Mouse (Mus musculus): ENCODE data around the gene Dus1l. TPM values are rescaled to one million over a fixed set of nuclear protein-coding genes. Genes with fewer than 3 reads are reported as not detected.
A peak's percentile ranks its signal among the peaks of the same experiment; 100 is the strongest.

Dus1l gene
- polyA plus RNA-seq, 1 experiment from 2014 or later, result 61.4 TPM

- 46% methylated on average over 4 of the region's 4 CpGs for WGBS
- no peak for ATAC-seq (ENCODE audit: insufficient number of reproducible peaks, low FRiP score, low TSS enrichment, low read depth)
- Histone ChIP-seq H3K4me1 (peaks cover 34% of the 10 kb centered on the region), H3K9me3 (replicated peaks) (no peaks in the 10 kb centered on the region), H3K27ac (replicated peaks) (peak overlapping the region; percentile 97), H3K27me3 (no peaks in the 10 kb centered on the region), H3K4me3 (replicated peaks) (peak overlapping the region; percentile 94), H3K4me2 (replicated peaks) (peak overlapping the region; percentile 82), H3K9ac (0 out of 2 replicates have a peak overlapping the region, but pooled peaks have one; percentile 68), H3K36me3 (peaks cover 16% of the 10 kb centered on the region)
Observed at GRCm38 (mm10) chr11:120825289-120825863, 29.2 kb upstream of the Dus1l start.

DNA sequence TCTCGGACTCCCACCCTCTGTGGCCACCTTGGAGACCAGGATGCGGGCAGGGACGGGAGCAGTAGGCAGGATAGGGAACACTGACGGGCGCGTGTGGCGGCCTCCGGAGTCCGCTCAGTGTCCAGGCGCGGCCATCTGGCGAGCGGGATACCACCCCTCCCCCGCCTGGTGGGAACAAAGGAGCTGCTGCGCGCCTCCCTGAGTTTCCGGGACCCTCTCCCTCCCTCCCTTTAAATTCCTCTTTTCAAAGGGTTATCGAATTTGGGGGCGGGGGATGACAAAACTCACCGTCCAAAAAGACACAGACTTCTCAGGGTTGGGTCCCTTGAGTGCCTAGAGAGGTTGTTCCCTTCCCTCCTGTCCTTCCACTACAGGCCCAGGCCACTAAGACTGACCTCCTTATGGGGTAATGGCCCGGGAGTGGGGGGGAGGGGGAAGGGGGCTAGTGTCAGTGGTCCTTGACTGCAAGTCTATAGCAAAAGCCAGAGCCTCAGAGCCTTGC lies 28.6 kb upstream of the Dus1l start:
- H3K4me1 ChIP-seq, result peaks cover 34% of the 10 kb centered on the region
- no peaks in the 10 kb centered on the region for H3K27me3 ChIP-seq
- H3K4me3 ChIP-seq (replicated peaks), result peak overlapping the region; percentile 94
- peak overlapping the region; percentile 68 for H3K9ac ChIP-seq
- H3K4me2 ChIP-seq (replicated peaks), result peak overlapping the region; percentile 82
- no peaks in the 10 kb centered on the region for H3K9me3 ChIP-seq (replicated peaks)
- H3K27ac ChIP-seq (replicated peaks), result peak overlapping the region; percentile 97
- no peak for ATAC-seq (ENCODE audit: insufficient number of reproducible peaks, low FRiP score, low TSS enrichment, low read depth)
- under 1% methylated on average over 20 of the region's 21 CpGs for WGBS
- H3K36me3 ChIP-seq, result peaks cover 22% of the 10 kb centered on the region

DNA sequence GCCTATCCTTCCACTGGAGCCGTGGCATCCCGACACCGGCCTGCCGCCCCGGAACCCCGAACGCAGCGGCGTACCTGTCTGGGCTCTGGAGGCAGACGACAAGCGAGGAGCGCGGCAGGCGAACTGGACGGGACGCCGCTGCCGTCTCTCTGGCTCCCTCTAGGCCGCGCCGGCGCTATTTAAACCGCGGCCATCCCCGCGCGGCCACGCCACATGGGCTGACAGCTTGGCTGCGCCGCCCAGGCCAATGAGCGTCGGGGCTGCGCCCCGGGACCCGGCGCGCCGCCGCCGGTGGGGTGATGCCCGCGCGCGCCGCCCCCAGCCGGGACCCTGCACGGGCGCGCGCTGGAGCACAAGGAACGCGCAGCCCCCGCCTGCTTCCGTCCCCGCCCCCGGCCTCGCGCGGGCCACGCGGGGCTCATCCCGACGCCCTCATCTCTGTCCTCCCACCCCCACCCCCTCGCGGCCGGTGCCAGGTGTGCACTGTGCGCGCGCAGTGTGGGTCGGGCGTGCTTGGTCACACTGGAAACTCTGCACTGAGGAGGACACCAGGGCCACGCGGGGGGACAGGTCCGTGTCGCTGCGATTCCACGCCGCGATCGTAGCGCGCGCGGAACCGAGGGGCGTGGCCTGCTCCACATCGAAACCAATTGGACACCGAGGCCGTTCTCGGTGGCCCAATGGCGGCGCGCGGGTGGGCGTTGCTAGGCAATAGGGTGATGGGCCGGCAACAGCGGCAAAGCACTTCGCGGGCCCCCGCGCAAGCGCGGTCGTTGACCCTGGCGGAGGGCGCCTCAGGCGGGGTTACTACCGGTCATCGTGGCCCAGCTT lies 28.0 kb upstream of the Dus1l start, which contains the start of gene Fasn:
Gene Fasn, minus strand, starts transcription at position 592 of the 831 bp plus-strand sequence.
- under 1% methylated on average over 101 of the region's 109 CpGs for WGBS
- peak; percentile 93 for ATAC-seq (ENCODE audit: insufficient number of reproducible peaks, low FRiP score, low TSS enrichment, low read depth)
- H3K27me3 ChIP-seq, result no peaks in the 10 kb centered on the region

DNA sequence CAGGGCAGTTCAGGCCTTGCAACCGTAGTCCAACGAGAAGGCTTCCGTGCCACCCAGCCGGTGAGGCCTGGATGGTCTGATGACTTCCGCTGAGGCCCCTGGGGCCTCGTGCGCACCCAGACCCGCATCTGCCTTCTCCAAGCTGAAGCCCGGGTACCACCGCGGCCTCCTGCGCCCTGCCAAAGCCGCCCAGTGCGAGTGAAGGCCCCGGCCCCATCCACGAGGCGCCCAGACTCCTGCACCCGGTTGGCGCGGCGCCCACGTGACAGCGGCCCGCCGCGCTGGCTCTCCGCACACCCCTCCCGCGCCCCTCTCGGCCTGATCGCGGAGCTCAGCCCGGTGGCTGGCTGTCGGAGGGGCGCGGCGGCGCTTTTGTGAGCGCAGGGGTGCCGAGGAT lies 27.3 kb upstream of the Dus1l start:
- peak overlapping the region; percentile 97 for H3K27ac ChIP-seq (replicated peaks)
- no peaks in the 10 kb centered on the region for H3K9me3 ChIP-seq (replicated peaks)
- no peaks in the 10 kb centered on the region for H3K27me3 ChIP-seq
- WGBS, result under 1% methylated on average over 40 of the region's 40 CpGs
- peak overlapping the region; percentile 82 for H3K4me2 ChIP-seq (replicated peaks)
- peak; percentile 30; the same call in 1 of the 2 replicates for ATAC-seq (ENCODE audit: insufficient number of reproducible peaks, low FRiP score, low TSS enrichment, low read depth)
- peaks cover 34% of the 10 kb centered on the region for H3K36me3 ChIP-seq
- peak overlapping the region; percentile 90 for H3K9ac ChIP-seq
- H3K4me1 ChIP-seq, result peaks cover 34% of the 10 kb centered on the region
- H3K4me3 ChIP-seq (replicated peaks), result peak overlapping the region; percentile 94

More for the DNA sequence above, 28.0 kb upstream of the Dus1l start, which contains the start of gene Fasn:
- H3K9me3 ChIP-seq (replicated peaks), result no peaks in the 10 kb centered on the region
- H3K4me1 ChIP-seq, result peaks cover 34% of the 10 kb centered on the region
- peaks cover 28% of the 10 kb centered on the region for H3K36me3 ChIP-seq
- peak within 1 kb of the TSS; percentile 82 for H3K4me2 ChIP-seq (replicated peaks)
- peak within 1 kb of the TSS; percentile 97 for H3K27ac ChIP-seq (replicated peaks)
- peak within 1 kb of the TSS; percentile 90 for H3K9ac ChIP-seq
- peak within 1 kb of the TSS; percentile 94 for H3K4me3 ChIP-seq (replicated peaks)

DNA sequence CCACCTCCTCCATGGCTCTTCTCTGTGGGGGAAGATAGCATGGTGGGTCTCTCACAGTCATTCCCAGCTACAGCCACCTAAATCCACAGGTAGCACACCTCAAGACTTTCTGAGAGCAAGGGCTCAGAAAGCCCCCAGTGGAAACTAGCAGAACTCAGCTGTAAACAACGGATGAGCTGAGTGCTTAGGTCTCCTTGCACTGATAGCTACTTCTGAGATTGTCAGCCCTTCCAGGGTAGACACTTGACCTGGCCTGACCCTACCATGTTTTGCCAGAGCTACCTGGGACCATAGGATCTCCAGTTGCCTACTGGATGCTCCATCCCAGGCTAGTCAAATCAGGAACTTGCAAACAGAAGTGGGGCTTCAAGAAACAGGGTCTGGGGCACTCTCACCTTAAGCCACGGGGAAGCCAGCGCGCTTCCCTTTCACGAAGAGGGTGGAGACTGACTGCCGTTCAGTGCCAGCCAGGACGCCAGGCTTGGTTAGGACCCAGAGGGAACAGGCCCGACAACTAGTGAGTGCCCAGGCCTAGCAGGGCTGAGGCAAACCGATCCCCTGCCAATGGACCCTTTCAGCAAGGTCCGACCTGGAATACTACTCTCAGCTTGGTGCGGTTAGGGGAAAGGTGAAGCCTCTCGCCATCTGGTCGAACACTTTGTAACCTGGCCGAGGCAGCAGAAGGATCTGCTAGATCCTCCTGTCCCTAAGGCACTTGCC lies 26.8 kb upstream of the Dus1l start:
- Histone ChIP-seq H3K36me3 (peaks cover 40% of the 10 kb centered on the region), H3K27me3 (no peaks in the 10 kb centered on the region), H3K4me3 (replicated peaks) (peak overlapping the region; percentile 94), H3K4me1 (peaks cover 34% of the 10 kb centered on the region), H3K27ac (replicated peaks) (peak overlapping the region; percentile 97), H3K9ac (peak overlapping the region; percentile 90), H3K9me3 (replicated peaks) (no peaks in the 10 kb centered on the region), H3K4me2 (replicated peaks) (peak overlapping the region; percentile 82)
- 1% methylated on average over 14 of the region's 14 CpGs for WGBS
- no peak for ATAC-seq (ENCODE audit: insufficient number of reproducible peaks, low FRiP score, low TSS enrichment, low read depth)

- H3K9ac ChIP-seq, result peak overlapping the region; percentile 90; the same call in 1 of the 2 replicates
- H3K36me3 ChIP-seq, result peaks cover 47% of the 10 kb centered on the region
- H3K4me2 ChIP-seq (replicated peaks), result peak overlapping the region; percentile 82
- H3K4me1 ChIP-seq, result peaks cover 34% of the 10 kb centered on the region
- H3K27ac ChIP-seq (replicated peaks), result no peak overlapping the region
- no peak for ATAC-seq (ENCODE audit: insufficient number of reproducible peaks, low FRiP score, low TSS enrichment, low read depth)
- H3K27me3 ChIP-seq, result no peaks in the 10 kb centered on the region
- H3K9me3 ChIP-seq (replicated peaks), result no peaks in the 10 kb centered on the region
- peak overlapping the region; percentile 94 for H3K4me3 ChIP-seq (replicated peaks)
- 51% methylated on average over 4 of the region's 4 CpGs for WGBS
Observed at GRCm38 (mm10) chr11:120822321-120822720, 26.1 kb upstream of the Dus1l start.

- Histone ChIP-seq H3K9ac (peak overlapping the region; percentile 4; the same call in 1 of the 2 replicates), H3K27me3 (no peaks in the 10 kb centered on the region), H3K27ac (replicated peaks) (no peak overlapping the region), H3K4me1 (peaks cover 34% of the 10 kb centered on the region), H3K4me2 (replicated peaks) (peak overlapping the region; percentile 82), H3K36me3 (peaks cover 57% of the 10 kb centered on the region), H3K4me3 (replicated peaks) (peak overlapping the region; percentile 94), H3K9me3 (replicated peaks) (no peaks in the 10 kb centered on the region)
- ATAC-seq (ENCODE audit: insufficient number of reproducible peaks, low FRiP score, low TSS enrichment, low read depth), result no peak
- 74% methylated on average over 14 of the region's 14 CpGs for WGBS
Observed at GRCm38 (mm10) chr11:120821076-120821922, 25.1 kb upstream of the Dus1l start.

DNA sequence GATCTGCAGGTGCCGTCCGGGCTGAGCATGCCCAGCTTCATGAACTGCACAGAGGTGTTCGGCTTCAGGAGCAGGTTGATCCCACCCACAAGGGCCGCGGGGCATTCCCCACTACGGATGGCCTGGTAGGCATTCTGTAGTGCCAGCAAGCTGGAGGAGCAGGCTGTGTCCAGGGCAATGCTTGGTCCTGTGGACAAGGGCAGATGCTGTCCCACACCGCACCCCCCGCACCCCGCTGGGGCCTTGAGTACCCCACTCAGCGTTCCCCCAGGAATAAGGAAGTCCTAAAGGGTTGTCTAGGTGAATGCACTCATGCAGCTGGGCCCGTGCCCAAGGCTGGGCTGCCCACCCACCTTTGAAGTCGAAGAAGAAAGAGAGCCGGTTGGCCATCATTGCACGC lies 24.3 kb upstream of the Dus1l start:
- Histone ChIP-seq H3K27ac (replicated peaks) (no peak overlapping the region), H3K4me2 (replicated peaks) (no peak overlapping the region), H3K4me3 (replicated peaks) (no peak overlapping the region), H3K9ac (no peak overlapping the region), H3K4me1 (peaks cover 34% of the 10 kb centered on the region), H3K36me3 (peaks cover 65% of the 10 kb centered on the region), H3K27me3 (no peaks in the 10 kb centered on the region), H3K9me3 (replicated peaks) (no peaks in the 10 kb centered on the region)
- ATAC-seq (ENCODE audit: insufficient number of reproducible peaks, low FRiP score, low TSS enrichment, low read depth), result no peak
- WGBS, result 90% methylated on average over 14 of the region's 14 CpGs

- Histone ChIP-seq H3K9me3 (replicated peaks) (no peaks in the 10 kb centered on the region), H3K4me2 (replicated peaks) (no peak overlapping the region), H3K27me3 (no peaks in the 10 kb centered on the region), H3K4me3 (replicated peaks) (no peak overlapping the region), H3K27ac (replicated peaks) (no peak overlapping the region), H3K9ac (no peak overlapping the region), H3K4me1 (peaks cover 27% of the 10 kb centered on the region), H3K36me3 (peaks cover 74% of the 10 kb centered on the region)
- no peak for ATAC-seq (ENCODE audit: insufficient number of reproducible peaks, low FRiP score, low TSS enrichment, low read depth)
- 94% methylated on average over 6 of the region's 6 CpGs for WGBS
Observed at GRCm38 (mm10) chr11:120819556-120819955, 23.4 kb upstream of the Dus1l start.

- H3K9ac ChIP-seq, result no peak overlapping the region
- no peaks in the 10 kb centered on the region for H3K27me3 ChIP-seq
- peaks cover 87% of the 10 kb centered on the region for H3K36me3 ChIP-seq
- 96% methylated on average over 13 of the region's 13 CpGs for WGBS
- H3K9me3 ChIP-seq (replicated peaks), result no peaks in the 10 kb centered on the region
- ATAC-seq (ENCODE audit: insufficient number of reproducible peaks, low FRiP score, low TSS enrichment, low read depth), result no peak
- H3K4me2 ChIP-seq (replicated peaks), result no peak overlapping the region
- peaks cover 27% of the 10 kb centered on the region for H3K4me1 ChIP-seq
- H3K27ac ChIP-seq (replicated peaks), result no peak overlapping the region
- no peak overlapping the region for H3K4me3 ChIP-seq (replicated peaks)
Observed at GRCm38 (mm10) chr11:120818251-120818650, 22.0 kb upstream of the Dus1l start.

All from embryonic facial prominence, embryonic 15.5 days (tissue).